17 mouse cellular contexts compared by ENCODE assay signal in genomic region chr10:75327081-75327480, GRCm38 (mm10). TPM values are rescaled to one million over a fixed set of nuclear protein-coding genes. Genes with fewer than 3 reads are reported as not detected.
DNase-seq lines count a peak whose midpoint lies in the region; ATAC-seq and TF ChIP-seq lines count a peak whose summit lies in the region.
"Had no signal": no experiment of that assay in that cellular context is flagged by ENCODE, and none has a peak within 500 bp of the region (broad histone marks: within the 10 kb centered on the region; RNA-seq: fewer than 3 reads in every experiment).

No protein-coding gene starts in this region.

- H3K27ac ChIP-seq in heart, adult 2 months: peak overlapping the region; percentile 10
- no peak overlapping the region for H3K27ac ChIP-seq in heart, embryonic 10.5 days
- 0 out of 2 replicates have a peak overlapping the region, but pooled peaks have one; percentile 9 for H3K27ac ChIP-seq in liver, embryonic 13.5 days
- no peak overlapping the region for H3K27ac ChIP-seq in liver, embryonic 11.5 days (ENCODE audit: low read depth, low read length)
- H3K27ac ChIP-seq in forebrain, embryonic 15.5 days (replicated peaks): no peak overlapping the region
- H3K27ac ChIP-seq: embryonic facial prominence, embryonic 12.5 days; hindbrain, embryonic 15.5 days; limb, embryonic 12.5 days; liver, embryonic 15.5 days; midbrain, embryonic 13.5 days had no signal

- no peak for TF ChIP-seq EP300 in heart, adult 2 months (IDR thresholded peaks at IDR 0.05; ENCODE audit: insufficient read depth, low read depth, low read length)

- ATAC-seq in liver, embryonic 13.5 days (ENCODE audit: low read depth): no peak
- no peak for ATAC-seq in liver, embryonic 11.5 days (replicated peaks; ENCODE audit: low FRiP score)
- ATAC-seq in common myeloid progenitor, adult 5-6 weeks (replicated peaks; ENCODE audit: low read depth, poor library complexity, severe bottlenecking): peak; percentile 40
- ATAC-seq in forebrain, embryonic 15.5 days (replicated peaks): no peak
- ATAC-seq: midbrain, embryonic 13.5 days had no signal

- H3K27me3 ChIP-seq in heart, adult 2 months (ENCODE audit: control insufficient read depth, insufficient read depth, low read length): no peaks in the 10 kb centered on the region
- H3K27me3 ChIP-seq in heart, embryonic 10.5 days (ENCODE audit: insufficient read depth, poor library complexity, severe bottlenecking): 0 out of 2 replicates have a peak, but pooled peaks cover 4% of the 10 kb centered on the region
- no peaks in the 10 kb centered on the region for H3K27me3 ChIP-seq in liver, embryonic 13.5 days
- H3K27me3 ChIP-seq in liver, embryonic 11.5 days (replicated peaks; ENCODE audit: control insufficient read depth, insufficient read depth, low read length): no peaks in the 10 kb centered on the region
- no peaks in the 10 kb centered on the region for H3K27me3 ChIP-seq in forebrain, embryonic 15.5 days
- H3K27me3 ChIP-seq: embryonic facial prominence, embryonic 12.5 days; hindbrain, embryonic 15.5 days; limb, embryonic 12.5 days; liver, embryonic 15.5 days; midbrain, embryonic 13.5 days; Patski had no signal

- WGBS in heart, adult 2 months: 50% methylated on average over 11 of the region's 11 CpGs
- WGBS in heart, embryonic 10.5 days: 61% methylated on average over 11 of the region's 11 CpGs
- 32% methylated on average over 11 of the region's 11 CpGs for WGBS in liver, embryonic 13.5 days (ENCODE audit: insufficient replicate concordance)
- WGBS in liver, embryonic 11.5 days: 50% methylated on average over 11 of the region's 11 CpGs
- WGBS in forebrain, embryonic 15.5 days: 77% methylated on average over 11 of the region's 11 CpGs

- no peaks in the 10 kb centered on the region for H3K9me3 ChIP-seq in heart, embryonic 10.5 days
- H3K9me3 ChIP-seq in liver, embryonic 13.5 days (replicated peaks): no peaks in the 10 kb centered on the region
- H3K9me3 ChIP-seq in liver, embryonic 11.5 days (ENCODE audit: control insufficient read depth, low read length): no peaks in the 10 kb centered on the region
- no peaks in the 10 kb centered on the region for H3K9me3 ChIP-seq in forebrain, embryonic 15.5 days
- H3K9me3 ChIP-seq: embryonic facial prominence, embryonic 12.5 days; G1E; hindbrain, embryonic 15.5 days; limb, embryonic 12.5 days; liver, embryonic 15.5 days; midbrain, embryonic 13.5 days had no signal

- no peak overlapping the region for H3K4me2 ChIP-seq in liver, embryonic 13.5 days
- no peak overlapping the region for H3K4me2 ChIP-seq in liver, embryonic 11.5 days
- no peak overlapping the region for H3K4me2 ChIP-seq in forebrain, embryonic 15.5 days (replicated peaks)
- H3K4me2 ChIP-seq: embryonic facial prominence, embryonic 12.5 days; hindbrain, embryonic 15.5 days; limb, embryonic 12.5 days; liver, embryonic 15.5 days; midbrain, embryonic 13.5 days had no signal

- no peak overlapping the region for H3K9ac ChIP-seq in heart, adult 2 months (ENCODE audit: low read depth, low read length)
- H3K9ac ChIP-seq in liver, embryonic 13.5 days: no peak overlapping the region
- no peak overlapping the region for H3K9ac ChIP-seq in liver, embryonic 11.5 days (ENCODE audit: low read depth, low read length)
- no peak overlapping the region for H3K9ac ChIP-seq in forebrain, embryonic 15.5 days (replicated peaks)
- H3K9ac ChIP-seq: embryonic facial prominence, embryonic 12.5 days; hindbrain, embryonic 15.5 days; limb, embryonic 12.5 days; liver, embryonic 15.5 days; midbrain, embryonic 13.5 days had no signal

- no peak for TF ChIP-seq CTCF in heart, adult 2 months (IDR thresholded peaks at IDR 0.05)

- peaks cover 2% of the 10 kb centered on the region; the same call in 1 of the 2 replicates for H3K36me3 ChIP-seq in heart, adult 2 months (ENCODE audit: control insufficient read depth, insufficient read depth, low read length)
- H3K36me3 ChIP-seq in heart, embryonic 10.5 days: no peaks in the 10 kb centered on the region
- H3K36me3 ChIP-seq in liver, embryonic 13.5 days: peaks cover 4% of the 10 kb centered on the region; the same call in 1 of the 2 replicates
- no peaks in the 10 kb centered on the region for H3K36me3 ChIP-seq in liver, embryonic 11.5 days (ENCODE audit: control insufficient read depth, insufficient read depth, low read length)
- no peaks in the 10 kb centered on the region for H3K36me3 ChIP-seq in forebrain, embryonic 15.5 days
- H3K36me3 ChIP-seq: embryonic facial prominence, embryonic 12.5 days; G1E; hindbrain, embryonic 15.5 days; limb, embryonic 12.5 days; liver, embryonic 15.5 days; midbrain, embryonic 13.5 days had no signal

- no peaks in the 10 kb centered on the region for H3K79me2 ChIP-seq in heart, adult 2 months (replicated peaks; ENCODE audit: control insufficient read depth, insufficient read depth, low read length)

- no peak for DNase-seq in heart, adult 2 months
- DNase-seq in heart, embryonic 10.5 days (ENCODE audit: low spot score): no peak
- DNase-seq in liver, embryonic 13.5 days: no peak
- no peak for DNase-seq in liver, embryonic 11.5 days (ENCODE audit: low spot score)
- DNase-seq in 416B (ENCODE audit: low read depth): peak; percentile 70
- no peak for DNase-seq in kidney, postnatal 10 days
- DNase-seq: cerebellum, adult 18-20 months; cerebellum, postnatal 14 days had no signal

- peaks cover 26% of the 10 kb centered on the region for H3K4me1 ChIP-seq in heart, adult 2 months (ENCODE audit: control insufficient read depth, insufficient read depth, low read length)
- peaks cover 25% of the 10 kb centered on the region for H3K4me1 ChIP-seq in heart, embryonic 10.5 days
- peaks cover 27% of the 10 kb centered on the region for H3K4me1 ChIP-seq in liver, embryonic 13.5 days (replicated peaks)
- H3K4me1 ChIP-seq in liver, embryonic 11.5 days (replicated peaks; ENCODE audit: control insufficient read depth, insufficient read depth, low read length): peaks cover 6% of the 10 kb centered on the region; the same call in 1 of the 2 replicates
- H3K4me1 ChIP-seq in forebrain, embryonic 15.5 days: peaks cover 3% of the 10 kb centered on the region; the same call in 1 of the 2 replicates
- H3K4me1 ChIP-seq: hindbrain, embryonic 15.5 days; limb, embryonic 12.5 days; midbrain, embryonic 13.5 days had no signal

- no peak overlapping the region for H3K4me3 ChIP-seq in heart, adult 2 months
- H3K4me3 ChIP-seq in heart, embryonic 10.5 days: no peak overlapping the region
- H3K4me3 ChIP-seq in liver, embryonic 13.5 days (replicated peaks): no peak overlapping the region
- no peak overlapping the region for H3K4me3 ChIP-seq in liver, embryonic 11.5 days (ENCODE audit: low read depth, low read length)
- H3K4me3 ChIP-seq in forebrain, embryonic 15.5 days: no peak overlapping the region
- H3K4me3 ChIP-seq: embryonic facial prominence, embryonic 12.5 days; hindbrain, embryonic 15.5 days; limb, embryonic 12.5 days; liver, embryonic 15.5 days; midbrain, embryonic 13.5 days had no signal

- intact Hi-C loops in heart, adult 2 months (cut with DNase I): no loop called here

- TF ChIP-seq POLR2A in heart, adult 2 months (IDR thresholded peaks at IDR 0.05; ENCODE audit: insufficient read depth, low read depth, low read length): no peak

RNA-seq across cellular contexts. Expression of gene Adora2a, which starts 10.4 kb away (rescaled TPM):
- 1 to 10 TPM; 7.1 to 7.2 TPM for total RNA-seq in heart, adult 2 months (2021)
- 14.3 and 18.1 TPM in 2 replicates for polyA plus RNA-seq in heart, adult 2 months (2012; rRNA removed)
- 3.5 and 3.6 TPM in 2 replicates for polyA plus RNA-seq in heart, embryonic 10.5 days (2016; fragmentation: Nextera tagmentation; extraction: Ambion mirVana)
- 1.5 and 1.7 TPM in 2 replicates for polyA plus RNA-seq in liver, embryonic 13.5 days (2015; fragmentation: Nextera tagmentation; extraction: Ambion mirVana)
- polyA plus RNA-seq in liver, embryonic 11.5 days (2014; fragmentation: Nextera tagmentation; extraction: Ambion mirVana): 5.1 and 6.0 TPM in 2 replicates
- total RNA-seq in common myeloid progenitor, adult 5-6 weeks (2017): 4.4 and 6.2 TPM in 2 replicates
- polyA plus RNA-seq in forebrain, embryonic 15.5 days (2015; fragmentation: Nextera tagmentation; extraction: Ambion mirVana): 6.4 and 8.2 TPM in 2 replicates

Comparison
In these comparisons a context has a peak if more than half of its experiments do, and no peak if none do; other contexts are left out.
1. H3K27ac ChIP-seq: peak in heart, adult 2 months (single experiment) and liver, embryonic 13.5 days (single experiment); none in heart, embryonic 10.5 days (single experiment), liver, embryonic 11.5 days (single experiment) and forebrain, embryonic 15.5 days (single experiment).